Mouse (Mus musculus) hindbrain, embryonic 10.5 days (tissue): ENCODE results near the gene Lhpp. TPM values are rescaled to one million over a fixed set of nuclear protein-coding genes. Genes with fewer than 3 reads are reported as not detected.

Experiments used
- DNase-seq: peaks from one replicate; pipeline ENCODE4 v3.0.0-alpha.2; 2017; ENCODE audit warnings: low spot score
- H3K27ac ChIP-seq: fragments of 300-500 bp; sonication (generic); 2 replicates; pipeline ENCODE4 v1.5.1; 2016; ENCODE audit warnings: mild to moderate bottlenecking, moderate library complexity
- H3K27me3 ChIP-seq: fragments of 300-500 bp; sonication (generic); 2 replicates; pipeline ENCODE4 v1.6.1; 2016; ENCODE audit warnings: mild to moderate bottlenecking; ENCODE audit not compliant: poor library complexity, insufficient read depth, severe bottlenecking
- H3K36me3 ChIP-seq: fragments of 300-500 bp; sonication (generic); 2 replicates; pipeline ENCODE4 v1.6.1; 2016; ENCODE audit warnings: mild to moderate bottlenecking, moderate library complexity
- H3K4me1 ChIP-seq: fragments of 300-500 bp; sonication (generic); replicated peaks from 2 replicates; pipeline ENCODE4 v1.6.1; 2016; ENCODE audit warnings: mild to moderate bottlenecking
- H3K4me3 ChIP-seq: fragments of 300-500 bp; sonication (generic); 2 replicates; pipeline ENCODE4 v1.5.1; 2016; ENCODE audit warnings: mild to moderate bottlenecking, moderate library complexity
- H3K9me3 ChIP-seq: fragments of 300-500 bp; sonication (generic); 2 replicates; pipeline ENCODE4 v1.6.1; 2016; ENCODE audit warnings: mild to moderate bottlenecking, moderate library complexity
- WGBS: fragments of 180-500 bp; shearing (Covaris S2); methylation state at CpG from one replicate; pipeline ENCODE4 v1.1.7; 2016; 5-methylcytosine and 5-hydroxymethylcytosine counted together
- polyA plus RNA-seq: library from polyadenylated mRNA; unstranded; fragments of >200 nt; fragmentation: Nextera tagmentation; extraction: Ambion mirVana; gene quantifications from 2 replicates; pipeline ENCODE4 v1.2.1, GENCODE M21; 2016

Lhpp gene
- polyA plus RNA-seq, 1 experiment from 2014 or later, result 18.9 TPM

GRCm38 (mm10) chr7:132681296-132681695, 70.9 kb downstream of the Lhpp start:
- no peaks in the 10 kb centered on the region for H3K27me3 ChIP-seq
- H3K36me3 ChIP-seq, result no peaks in the 10 kb centered on the region
- no peak overlapping the region for H3K4me3 ChIP-seq
- no peaks in the 10 kb centered on the region for H3K9me3 ChIP-seq
- DNase-seq, result no peak
- H3K27ac ChIP-seq, result no peak overlapping the region
- H3K4me1 ChIP-seq, result no peaks in the 10 kb centered on the region
- 92% methylated on average over 11 of the region's 11 CpGs for whole genome bisulfite sequencing

DNA sequence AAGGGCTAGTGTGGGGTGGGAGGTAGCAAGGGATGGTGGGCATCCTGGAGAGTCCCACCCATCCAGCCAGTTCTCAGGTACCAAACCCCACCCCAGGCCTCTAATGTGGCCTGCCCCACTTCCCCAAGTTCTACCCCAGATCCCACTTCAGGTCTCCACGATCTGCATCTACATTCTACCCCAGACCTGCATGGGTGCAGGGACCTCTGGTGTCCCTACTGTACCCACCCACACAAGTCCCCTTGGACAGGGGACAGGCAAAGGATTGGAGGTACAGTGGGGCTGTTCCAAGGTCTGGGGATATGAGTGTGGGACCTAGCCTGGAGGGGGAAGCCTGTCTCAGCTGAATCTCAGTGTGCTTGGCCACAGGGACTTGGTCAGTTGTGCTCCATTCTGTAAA, 71.4 kb downstream of the Lhpp start:
- Histone ChIP-seq H3K36me3 (no peaks in the 10 kb centered on the region), H3K27me3 (no peaks in the 10 kb centered on the region), H3K27ac (no peak overlapping the region), H3K4me1 (no peaks in the 10 kb centered on the region), H3K4me3 (no peak overlapping the region), H3K9me3 (no peaks in the 10 kb centered on the region)
- WGBS, result 85% methylated on average over 1 of the region's 1 CpGs
- DNase-seq, result no peak

DNA sequence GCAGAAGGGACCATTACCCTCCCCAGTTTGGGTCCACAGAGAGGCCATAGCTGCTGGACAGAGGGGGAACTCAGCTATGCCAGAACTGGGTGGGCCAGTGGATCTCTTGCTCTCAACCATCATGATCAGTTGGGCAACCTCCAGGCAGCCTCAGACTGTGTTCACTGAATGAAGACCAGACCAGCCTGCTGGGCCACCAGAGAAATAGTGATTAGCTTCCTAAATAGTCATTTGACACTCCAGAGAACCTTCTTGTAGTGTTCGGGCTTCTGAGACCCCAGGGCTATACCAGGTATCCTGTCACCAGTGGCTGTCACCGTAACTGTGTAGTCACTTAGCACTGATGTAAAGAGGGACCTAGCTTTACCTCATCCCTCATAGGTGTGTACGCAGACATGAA, 71.9 kb downstream of the Lhpp start:
- Histone ChIP-seq H3K27ac (no peak overlapping the region), H3K36me3 (no peaks in the 10 kb centered on the region), H3K27me3 (no peaks in the 10 kb centered on the region), H3K4me1 (no peaks in the 10 kb centered on the region), H3K9me3 (no peaks in the 10 kb centered on the region), H3K4me3 (no peak overlapping the region)
- DNase-seq, result no peak
- WGBS, result 82% methylated on average over 3 of the region's 3 CpGs

- Histone ChIP-seq H3K9me3 (no peaks in the 10 kb centered on the region), H3K27ac (no peak overlapping the region), H3K4me1 (peaks cover 5% of the 10 kb centered on the region), H3K4me3 (no peak overlapping the region), H3K27me3 (no peaks in the 10 kb centered on the region), H3K36me3 (no peaks in the 10 kb centered on the region)
- no peak for DNase-seq
- WGBS, result 82% methylated on average over 3 of the region's 3 CpGs
These were observed 72.5 kb downstream of the Lhpp start for GRCm38 (mm10) chr7:132682901-132683300.

DNA sequence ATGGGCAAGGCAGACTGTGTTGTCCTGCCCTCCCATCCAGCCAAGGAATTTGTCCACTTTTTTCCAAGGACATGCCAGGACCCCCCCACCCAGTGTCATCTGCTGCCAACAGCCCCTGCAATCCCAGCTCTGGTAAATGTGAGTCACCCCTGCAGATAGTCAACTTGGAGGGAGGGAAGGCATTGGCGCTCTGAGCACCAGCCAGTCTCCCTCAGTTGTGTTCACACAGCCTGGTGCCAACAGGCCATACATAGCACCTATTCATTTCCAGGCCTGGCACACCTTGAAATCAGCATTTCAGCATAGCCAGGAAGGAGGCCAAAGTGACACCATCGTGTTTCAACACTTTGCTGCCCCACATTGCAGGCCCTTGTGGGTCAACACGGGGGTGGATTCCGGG, 73.5 kb downstream of the Lhpp start:
- Histone ChIP-seq H3K4me3 (no peak overlapping the region), H3K36me3 (no peaks in the 10 kb centered on the region), H3K4me1 (peaks cover 15% of the 10 kb centered on the region), H3K27me3 (no peaks in the 10 kb centered on the region), H3K9me3 (no peaks in the 10 kb centered on the region), H3K27ac (no peak overlapping the region)
- 93% methylated on average over 4 of the region's 4 CpGs for WGBS
- DNase-seq, result no peak

- no peak for DNase-seq
- Histone ChIP-seq H3K27me3 (no peaks in the 10 kb centered on the region), H3K27ac (no peak overlapping the region), H3K4me3 (no peak overlapping the region), H3K9me3 (no peaks in the 10 kb centered on the region), H3K36me3 (no peaks in the 10 kb centered on the region), H3K4me1 (peaks cover 24% of the 10 kb centered on the region)
- 92% methylated on average over 3 of the region's 3 CpGs for WGBS
These were observed 76.1 kb downstream of the Lhpp start for GRCm38 (mm10) chr7:132686515-132686914.

DNA sequence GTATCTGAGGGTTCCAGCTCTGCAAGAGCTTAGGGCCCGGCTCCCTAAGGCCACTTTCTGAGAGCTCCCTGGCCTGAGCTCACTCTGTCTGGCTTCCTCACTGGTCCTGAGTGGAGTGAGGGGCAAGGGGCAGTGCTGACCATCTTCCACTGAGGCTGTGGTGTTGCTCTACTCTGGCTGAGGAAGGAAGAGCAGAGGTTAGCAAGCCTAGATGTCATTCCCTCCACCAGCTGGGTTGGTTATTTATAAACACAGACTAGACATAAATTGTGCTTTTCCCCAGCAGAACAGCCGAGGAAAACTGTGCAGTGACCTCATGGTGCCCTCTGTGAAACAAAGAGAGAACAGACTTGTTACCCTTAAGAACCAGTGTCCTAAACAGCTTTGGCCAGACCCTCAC, 77.5 kb downstream of the Lhpp start:
- Histone ChIP-seq H3K27me3 (no peaks in the 10 kb centered on the region), H3K36me3 (no peaks in the 10 kb centered on the region), H3K4me3 (no peak overlapping the region), H3K27ac (peak overlapping the region; percentile 71), H3K4me1 (peaks cover 30% of the 10 kb centered on the region), H3K9me3 (no peaks in the 10 kb centered on the region)
- DNase-seq, result no peak
- WGBS, result 70% methylated on average over 2 of the region's 2 CpGs

DNA sequence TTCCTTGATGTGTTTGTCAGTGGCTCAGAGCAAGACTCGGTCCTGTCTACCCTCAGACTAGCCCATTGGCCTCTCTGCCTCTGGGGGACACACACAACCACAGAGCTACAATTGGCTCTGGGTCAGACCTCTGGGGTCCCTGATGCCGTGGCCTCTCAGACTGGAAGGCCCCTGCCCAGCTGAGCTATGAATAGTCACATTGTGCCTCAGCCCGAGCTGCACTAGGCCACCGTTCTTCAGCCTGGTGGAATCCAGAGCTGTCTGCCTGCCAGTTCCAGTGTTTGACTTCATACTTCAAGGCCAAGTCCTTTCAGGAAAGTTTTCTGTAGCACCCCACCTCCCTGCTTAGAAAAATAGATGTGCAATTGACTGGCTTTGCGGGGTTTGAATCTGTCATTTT, 78.3 kb downstream of the Lhpp start:
- Histone ChIP-seq H3K9me3 (no peaks in the 10 kb centered on the region), H3K4me3 (no peak overlapping the region), H3K36me3 (no peaks in the 10 kb centered on the region), H3K27ac (0 out of 2 replicates have a peak overlapping the region, but pooled peaks have one; percentile 1), H3K27me3 (no peaks in the 10 kb centered on the region), H3K4me1 (peaks cover 30% of the 10 kb centered on the region)
- peak; percentile 20 for DNase-seq
- 51% methylated on average over 5 of the region's 5 CpGs for WGBS

- 0 out of 2 replicates have a peak overlapping the region, but pooled peaks have one; percentile 3 for H3K27ac ChIP-seq
- no peak overlapping the region for H3K4me3 ChIP-seq
- 0 out of 2 replicates have a peak, but pooled peaks cover 2% of the 10 kb centered on the region for H3K36me3 ChIP-seq
- H3K27me3 ChIP-seq, result no peaks in the 10 kb centered on the region
- peaks cover 30% of the 10 kb centered on the region for H3K4me1 ChIP-seq
- 0 out of 2 replicates have a peak, but pooled peaks cover 4% of the 10 kb centered on the region for H3K9me3 ChIP-seq
- DNase-seq, result no peak
- WGBS, result 74% methylated on average over 5 of the region's 5 CpGs
These were observed 79.3 kb downstream of the Lhpp start for GRCm38 (mm10) chr7:132689722-132690121.

GRCm38 (mm10) chr7:132690716-132691472, 80.5 kb downstream of the Lhpp start:
- Histone ChIP-seq H3K36me3 (0 out of 2 replicates have a peak, but pooled peaks cover 5% of the 10 kb centered on the region), H3K27me3 (no peaks in the 10 kb centered on the region), H3K4me1 (peaks cover 30% of the 10 kb centered on the region), H3K9me3 (0 out of 2 replicates have a peak, but pooled peaks cover 6% of the 10 kb centered on the region), H3K27ac (peak overlapping the region; percentile 26; the same call in 1 of the 2 replicates), H3K4me3 (no peak overlapping the region)
- 90% methylated on average over 14 of the region's 14 CpGs for WGBS
- DNase-seq, result no peak

GRCm38 (mm10) chr7:132692719-132693118, 82.3 kb downstream of the Lhpp start:
- Histone ChIP-seq H3K36me3 (0 out of 2 replicates have a peak, but pooled peaks cover 5% of the 10 kb centered on the region), H3K4me1 (peaks cover 27% of the 10 kb centered on the region), H3K4me3 (no peak overlapping the region), H3K27me3 (no peaks in the 10 kb centered on the region), H3K27ac (no peak overlapping the region), H3K9me3 (0 out of 2 replicates have a peak, but pooled peaks cover 6% of the 10 kb centered on the region)
- 74% methylated on average over 9 of the region's 9 CpGs for whole genome bisulfite sequencing
- no peak for DNase-seq

- H3K9me3 ChIP-seq, result 0 out of 2 replicates have a peak, but pooled peaks cover 6% of the 10 kb centered on the region
- WGBS, result 93% methylated on average over 2 of the region's 2 CpGs
- H3K27me3 ChIP-seq, result no peaks in the 10 kb centered on the region
- H3K36me3 ChIP-seq, result 0 out of 2 replicates have a peak, but pooled peaks cover 5% of the 10 kb centered on the region
- no peak overlapping the region for H3K27ac ChIP-seq
- DNase-seq, result no peak
- H3K4me1 ChIP-seq, result peaks cover 18% of the 10 kb centered on the region
- no peak overlapping the region for H3K4me3 ChIP-seq
These were observed 83.1 kb downstream of the Lhpp start for GRCm38 (mm10) chr7:132693561-132693960.

GRCm38 (mm10) chr7:132697258-132697796, 86.9 kb downstream of the Lhpp start:
- Histone ChIP-seq H3K4me1 (peaks cover 32% of the 10 kb centered on the region), H3K9me3 (0 out of 2 replicates have a peak, but pooled peaks cover 6% of the 10 kb centered on the region), H3K27me3 (no peaks in the 10 kb centered on the region), H3K27ac (no peak overlapping the region), H3K4me3 (no peak overlapping the region), H3K36me3 (0 out of 2 replicates have a peak, but pooled peaks cover 5% of the 10 kb centered on the region)
- 81% methylated on average over 8 of the region's 8 CpGs for WGBS
- no peak for DNase-seq
